Mouse (Mus musculus) layer of hippocampus, adult 2 months (tissue): ENCODE results near the gene Zmym6. TPM values are rescaled to one million over a fixed set of nuclear protein-coding genes. Genes with fewer than 3 reads are reported as not detected.
"Not testable (repeated sequence)": the region's sequence is repeated elsewhere in the genome, so short reads cannot be mapped to it uniquely, and the experiment has no call there.

Experiments used
- DNase-seq, 2 experiments: peaks; one replicate each; pipeline ENCODE4 v3.0.0; 2022; ENCODE audit warnings: low spot score in 2 of 2
- H3K27ac ChIP-seq: fragments of 200-600 bp; 2 replicates; pipeline ENCODE4 v1.8.1; 2022
- H3K4me3 ChIP-seq: fragments of 200-600 bp; 2 replicates; pipeline ENCODE4 v1.8.1; 2022; ENCODE audit warnings: mild to moderate bottlenecking
- CTCF ChIP-seq: fragments of 200-600 bp; conservative IDR thresholded peaks from 2 replicates; pipeline ENCODE4 v1.8.1; 2022; ENCODE audit warnings: antibody characterized with exemption, mild to moderate bottlenecking, moderate library complexity
- total RNA-seq, 2 experiments: library from RNA; stranded (reverse); gene quantifications; 2 replicates each; pipeline ENCODE4 v1.2.3; 2021

Zmym6 gene
- total RNA-seq, 2 experiments from 2014 or later: 34.9 to 41.7 TPM

DNA sequence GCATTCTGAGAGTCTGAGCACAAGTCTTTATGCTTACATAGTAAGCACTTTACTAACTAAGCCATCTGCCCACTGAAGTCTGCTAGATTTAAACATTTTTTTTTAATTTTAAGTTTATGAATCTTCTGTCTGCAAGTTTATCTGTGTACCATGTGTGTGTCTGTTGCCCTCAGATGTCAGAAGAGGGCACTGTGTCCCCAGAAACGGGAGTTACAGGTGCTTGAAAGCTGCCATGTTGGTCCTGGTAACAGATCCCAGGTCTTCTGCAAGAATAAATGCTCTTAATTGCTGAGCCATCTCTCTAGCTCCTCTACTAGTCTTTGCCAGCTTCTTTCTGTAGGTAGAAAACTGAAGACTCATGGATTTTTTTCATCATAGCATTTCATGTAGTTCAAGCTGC is 2.3 kb upstream of the Zmym6 start:
- Histone ChIP-seq H3K4me3 (no peak overlapping the region), H3K27ac (no peak overlapping the region)
- TF ChIP-seq CTCF: peak; percentile 20; the same call in 1 of the 2 replicates

GRCm38 (mm10) chr4:127080806-127081205 is 3.6 kb downstream of the Zmym6 start:
- no peak overlapping the region for H3K4me3 ChIP-seq
- TF ChIP-seq CTCF: no peak
- no peak overlapping the region for H3K27ac ChIP-seq
- no peak for DNase-seq

More for the DNA sequence above, 2.3 kb upstream of the Zmym6 start:
- DNase-seq: no peak

GRCm38 (mm10) chr4:127083131-127083530 is 5.9 kb downstream of the Zmym6 start:
- H3K4me3 ChIP-seq: no peak overlapping the region
- H3K27ac ChIP-seq: no peak overlapping the region
- DNase-seq: no peak
- TF ChIP-seq CTCF: no peak

DNA sequence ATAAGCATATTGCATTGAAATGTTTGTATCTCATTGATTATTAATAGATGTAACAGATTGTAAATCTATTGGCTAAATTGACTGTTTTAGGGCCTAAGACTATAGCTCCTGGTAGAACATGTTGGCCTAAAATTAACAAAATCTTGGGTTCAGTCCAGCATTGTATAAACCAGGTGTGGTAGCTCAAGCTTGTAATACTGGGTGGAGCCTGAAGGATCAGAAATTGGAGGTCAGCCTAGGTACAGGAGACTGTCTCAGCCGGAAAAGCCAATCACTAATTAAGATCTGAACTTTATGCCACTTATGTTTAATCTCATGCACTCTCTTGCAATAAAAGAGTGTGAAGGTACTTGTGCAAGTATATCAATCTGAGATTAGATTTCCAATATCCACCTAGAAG is 8.6 kb downstream of the Zmym6 start:
- no peak for TF ChIP-seq CTCF
- no peak for DNase-seq
- Histone ChIP-seq H3K27ac (no peak overlapping the region), H3K4me3 (no peak overlapping the region)

GRCm38 (mm10) chr4:127091188-127091587 is 14.0 kb downstream of the Zmym6 start:
- DNase-seq: no peak
- no peak for TF ChIP-seq CTCF
- no peak overlapping the region for H3K27ac ChIP-seq
- no peak overlapping the region for H3K4me3 ChIP-seq

DNA sequence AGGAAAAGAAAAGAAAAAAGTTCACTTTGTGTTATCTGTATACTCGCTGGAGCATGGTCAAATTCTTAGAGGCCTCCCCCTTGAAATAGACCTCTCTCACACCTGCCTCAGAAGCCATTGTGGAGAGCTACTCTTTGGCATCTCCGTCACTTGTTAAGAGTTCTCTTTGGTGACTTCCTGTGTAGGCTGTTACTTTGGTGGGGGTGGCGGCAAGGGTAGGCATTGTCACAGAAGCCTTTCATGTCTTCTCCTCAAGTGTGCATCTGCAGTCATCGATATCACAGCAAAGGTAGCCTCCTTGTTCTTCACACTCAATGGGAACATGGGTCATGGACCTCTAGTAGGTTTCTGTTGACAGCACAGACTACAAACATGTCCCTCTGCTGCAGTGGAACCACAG is 17.9 kb downstream of the Zmym6 start:
- no peak overlapping the region for H3K4me3 ChIP-seq
- no peak overlapping the region for H3K27ac ChIP-seq
- no peak for DNase-seq
- TF ChIP-seq CTCF: no peak

DNA sequence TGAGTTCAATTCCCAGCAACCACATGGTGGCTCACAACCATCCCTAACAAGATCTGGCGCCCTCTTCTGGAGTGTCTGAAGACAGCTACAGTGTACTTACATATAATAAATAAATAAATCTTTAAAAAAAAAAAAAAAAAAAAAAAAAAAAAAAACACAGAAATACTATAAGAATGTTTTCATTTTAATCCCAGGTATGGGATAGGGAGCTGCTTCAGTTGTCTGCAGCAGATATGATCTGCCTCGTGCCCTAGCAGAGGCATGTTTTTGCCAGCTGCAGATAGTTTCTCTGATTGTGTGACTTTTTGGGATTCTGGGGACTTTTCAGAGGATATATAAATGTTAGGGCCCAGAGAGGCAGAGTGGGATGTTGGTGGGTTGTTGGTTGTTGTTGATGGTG is 22.4 kb downstream of the Zmym6 start:
- not testable (repeated sequence) for H3K27ac ChIP-seq, DNase-seq, H3K4me3 ChIP-seq

- H3K4me3 ChIP-seq: no peak overlapping the region
- DNase-seq: no peak
- H3K27ac ChIP-seq: no peak overlapping the region
- TF ChIP-seq CTCF: no peak
Observed at GRCm38 (mm10) chr4:127107566-127107965, 30.4 kb downstream of the Zmym6 start.

DNA sequence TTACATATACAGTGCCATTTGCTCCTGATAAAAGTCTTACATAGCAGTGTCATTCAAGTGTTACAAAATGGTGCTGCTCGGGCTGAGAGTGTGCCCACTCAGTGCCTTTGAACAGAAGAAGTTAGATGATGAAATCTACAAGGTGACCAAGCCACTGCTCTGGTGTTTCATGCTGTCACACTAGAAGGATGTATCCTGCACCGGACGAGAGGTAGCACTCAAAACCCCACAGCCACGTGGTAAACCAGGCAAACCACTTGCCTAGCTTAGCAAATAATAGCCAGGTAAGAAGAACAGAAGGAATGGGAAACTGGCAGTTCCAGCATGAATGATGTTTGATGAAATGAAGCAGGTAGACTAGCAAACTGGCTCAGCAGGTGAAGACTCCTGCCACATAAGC is 33.4 kb downstream of the Zmym6 start:
- Histone ChIP-seq H3K4me3 (no peak overlapping the region), H3K27ac (no peak overlapping the region)
- DNase-seq: no peak
- no peak for TF ChIP-seq CTCF

DNA sequence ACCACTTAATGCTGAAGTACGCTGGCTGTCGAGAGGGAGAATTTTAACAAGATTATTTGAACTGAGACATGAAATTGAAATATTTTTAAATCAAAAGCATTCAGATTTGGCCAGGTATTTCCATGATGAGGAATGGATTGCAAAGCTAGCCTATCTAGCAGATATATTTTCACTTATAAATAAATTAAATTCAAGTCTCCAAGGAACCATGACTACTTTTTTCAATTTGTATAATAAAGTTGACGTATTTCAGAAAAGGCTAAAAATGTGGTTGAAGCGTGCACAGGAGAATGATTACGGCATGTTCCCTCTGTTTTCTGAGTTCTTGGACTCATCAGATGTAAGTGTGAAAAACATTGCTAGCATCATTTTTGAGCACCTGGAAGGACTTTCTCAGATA is 46.2 kb downstream of the Zmym6 start, which contains the start of gene Tmem35b:
Gene Tmem35b, plus strand, starts transcription at position 301 of the 400 bp plus-strand sequence.
- no peak within 1 kb of the TSS for H3K4me3 ChIP-seq
- TF ChIP-seq CTCF: no peak
- H3K27ac ChIP-seq: no peak within 1 kb of the TSS
- no peak for DNase-seq

DNA sequence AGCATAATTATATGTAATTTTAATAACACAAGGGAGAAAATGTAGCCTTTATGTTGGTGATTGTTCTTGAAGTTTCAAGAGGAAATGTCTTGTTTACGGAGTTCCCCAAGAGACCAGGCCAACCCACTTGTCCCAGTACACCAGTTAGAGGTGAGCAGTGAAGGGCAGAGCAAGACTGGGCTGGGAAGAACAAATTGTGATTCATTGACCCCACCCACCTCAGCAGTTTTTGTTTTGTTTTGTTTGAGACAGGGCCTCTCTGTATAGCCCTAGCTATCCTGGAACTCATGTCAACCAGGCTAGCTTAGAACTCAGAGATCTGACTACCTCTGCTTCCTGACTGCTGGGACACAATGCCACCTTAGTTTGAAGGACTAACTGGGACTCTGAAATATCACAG is 47.1 kb downstream of the Zmym6 start:
- TF ChIP-seq CTCF: no peak
- H3K27ac ChIP-seq: no peak overlapping the region
- DNase-seq: no peak
- no peak overlapping the region for H3K4me3 ChIP-seq

GRCm38 (mm10) chr4:127125834-127126463 is 48.8 kb downstream of the Zmym6 start:
- H3K27ac ChIP-seq: no peak overlapping the region
- peak; percentile 33 to 53 for DNase-seq
- TF ChIP-seq CTCF: no peak
- peak overlapping the region; percentile 57 for H3K4me3 ChIP-seq

- peak; percentile 24; the same call in 1 of the 2 replicates for TF ChIP-seq CTCF
- DNase-seq: no peak
- Histone ChIP-seq H3K4me3 (no peak overlapping the region), H3K27ac (no peak overlapping the region)
Observed at GRCm38 (mm10) chr4:127134687-127135086, 57.5 kb downstream of the Zmym6 start.

- TF ChIP-seq CTCF: no peak
- H3K4me3 ChIP-seq: no peak overlapping the region
- H3K27ac ChIP-seq: no peak overlapping the region
- DNase-seq: no peak
Observed at GRCm38 (mm10) chr4:127137591-127137990, 60.4 kb downstream of the Zmym6 start.
